Mouse (Mus musculus): ENCODE measurements around the gene Pik3ap1.

The Pik3ap1 gene

DNA sequence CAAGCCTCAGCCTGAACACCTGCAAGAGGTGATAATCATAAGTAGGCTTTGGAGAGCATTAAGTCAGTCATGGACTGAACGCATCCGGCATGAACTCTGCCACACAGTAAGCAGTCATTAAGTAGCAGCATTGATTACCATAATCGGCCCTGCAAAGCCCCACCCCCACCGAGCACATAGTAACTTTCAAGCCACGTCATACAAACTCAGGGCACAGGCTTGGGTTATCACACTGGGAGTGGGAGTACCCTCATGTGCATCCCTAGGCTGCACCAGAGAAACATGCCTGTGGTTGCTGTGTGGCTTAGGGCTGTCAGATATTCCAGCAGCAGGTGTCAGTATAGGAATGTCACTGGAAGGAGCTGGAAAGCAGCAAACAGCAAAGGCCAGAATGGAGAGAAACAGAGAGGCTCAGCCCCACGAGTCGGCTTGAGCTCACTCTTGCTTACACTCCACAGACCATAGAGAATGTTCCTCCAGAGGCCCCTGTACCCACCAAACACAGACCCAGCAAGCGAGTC lies 105.1 kb downstream of the Pik3ap1 start:
- no peak for DNase-seq (ENCODE audit: low spot score)

- no peak for DNase-seq (ENCODE audit: low spot score)
These were observed 106.3 kb downstream of the Pik3ap1 start for GRCm38 (mm10) chr19:41278606-41279005.

DNA sequence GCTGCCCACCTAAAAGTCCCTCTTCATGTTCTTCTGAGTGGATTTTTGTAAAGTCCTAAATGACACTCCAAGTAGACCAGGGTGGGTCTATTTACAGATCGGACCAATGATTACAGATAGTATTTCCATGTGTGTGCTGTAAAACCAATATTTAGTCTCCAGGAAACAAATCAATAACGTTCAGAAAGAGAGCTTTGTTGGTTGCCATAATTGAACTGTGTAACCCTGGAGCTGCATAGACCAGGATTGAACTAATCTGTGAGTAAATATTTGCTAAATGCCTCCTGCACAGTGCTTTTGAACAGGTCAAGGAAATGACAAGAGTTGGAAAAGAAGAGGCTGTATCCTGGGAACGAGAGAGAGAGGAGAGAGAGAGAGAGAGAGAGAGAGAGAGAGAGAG lies 109.3 kb downstream of the Pik3ap1 start:
- DNase-seq (ENCODE audit: low spot score), result no peak

GRCm38 (mm10) chr19:41270906-41271305 lies 114.0 kb downstream of the Pik3ap1 start:
- DNase-seq (ENCODE audit: low spot score), result no peak

DNA sequence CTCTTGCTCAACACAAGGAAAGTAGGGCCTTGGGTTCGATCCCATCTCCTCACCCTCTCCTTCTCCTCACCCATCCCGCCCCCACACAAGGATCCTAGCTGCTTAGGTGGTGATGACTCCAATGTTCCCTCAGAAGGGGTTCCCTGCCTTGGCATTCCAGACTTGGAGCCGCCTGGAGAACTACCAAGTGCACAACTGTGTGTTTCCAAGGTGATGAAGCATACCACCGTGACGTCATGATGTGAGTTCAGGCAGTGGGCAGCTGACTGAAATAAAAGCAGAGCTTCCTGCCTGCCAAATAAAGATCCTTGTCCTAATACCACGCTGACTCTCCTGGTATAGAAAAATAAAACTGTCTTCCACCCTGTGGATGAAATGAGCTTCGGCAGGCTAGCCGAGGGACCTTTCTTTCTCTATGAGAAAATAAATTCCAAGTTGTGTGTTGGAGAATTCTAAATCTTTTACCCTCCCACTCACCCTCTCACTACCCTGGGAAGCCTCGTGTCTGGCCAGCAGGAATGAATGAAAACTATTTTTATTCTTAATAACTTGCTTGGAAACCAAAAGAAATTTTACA lies 114.7 kb downstream of the Pik3ap1 start:
- DNase-seq (ENCODE audit: low spot score), result peak; percentile 23

GRCm38 (mm10) chr19:41266251-41266901 lies 118.5 kb downstream of the Pik3ap1 start:
- no peak for DNase-seq (ENCODE audit: low spot score)

DNA sequence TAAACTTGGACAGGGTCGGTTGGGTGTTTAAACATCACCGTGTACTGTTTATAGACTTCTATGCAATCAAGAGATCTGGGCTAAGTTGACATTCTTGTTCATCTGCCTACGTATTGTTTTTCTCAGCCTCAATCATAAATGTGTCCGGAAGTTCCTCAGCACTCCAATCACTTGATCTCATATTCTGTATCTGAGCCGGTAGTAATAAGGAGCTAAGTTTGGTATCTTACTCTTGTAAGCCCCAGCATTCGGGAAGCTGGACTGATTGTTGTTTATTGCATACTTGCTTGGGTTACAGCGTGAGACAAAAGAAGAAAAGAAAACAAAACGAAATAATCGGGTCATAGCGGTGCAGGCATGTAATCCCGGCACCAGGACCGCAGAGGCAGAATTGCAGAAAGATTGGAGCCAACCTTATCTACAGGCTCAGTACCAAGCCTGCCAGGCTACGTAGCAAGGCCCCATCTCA lies 120.5 kb downstream of the Pik3ap1 start:
- DNase-seq (ENCODE audit: low spot score), result no peak

DNA sequence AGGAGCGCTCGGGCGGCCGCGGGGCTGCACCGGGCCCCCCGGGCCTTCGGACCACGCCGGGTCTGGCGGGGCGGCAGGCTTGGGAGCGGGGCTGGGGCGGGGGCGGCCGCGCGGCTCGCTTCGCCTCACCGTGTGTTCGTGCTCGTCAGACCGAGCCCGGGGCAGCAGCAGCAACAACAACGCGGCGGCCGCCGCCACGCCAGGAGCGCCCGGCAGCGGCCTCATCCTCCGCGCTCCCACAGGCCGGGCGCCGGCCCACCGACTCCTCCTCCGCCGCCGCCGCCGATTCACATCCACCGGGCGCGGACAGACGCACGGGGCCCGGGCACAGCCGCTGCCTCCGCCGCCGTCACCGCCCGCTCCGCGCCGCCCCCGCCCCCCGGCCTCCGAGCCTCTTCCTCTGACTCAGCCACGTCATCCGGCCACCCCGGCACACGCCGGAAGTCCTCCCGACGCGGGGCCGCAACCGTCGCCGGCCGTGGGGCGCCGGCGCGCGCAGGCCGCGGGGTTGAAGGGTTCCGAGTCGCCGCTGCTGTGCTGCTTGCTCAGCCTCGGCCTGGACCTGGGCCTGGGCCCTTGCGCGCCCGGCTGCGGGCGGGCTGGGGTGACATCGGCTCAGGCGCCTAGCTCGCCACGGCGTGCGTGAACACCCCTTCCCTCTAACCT lies 121.1 kb downstream of the Pik3ap1 start, which contains the start of gene Tm9sf3:
Gene Tm9sf3, minus strand, starts transcription at position 368 of the 666 bp plus-strand sequence.
- peak; percentile 86 for DNase-seq (ENCODE audit: low spot score)

DNA sequence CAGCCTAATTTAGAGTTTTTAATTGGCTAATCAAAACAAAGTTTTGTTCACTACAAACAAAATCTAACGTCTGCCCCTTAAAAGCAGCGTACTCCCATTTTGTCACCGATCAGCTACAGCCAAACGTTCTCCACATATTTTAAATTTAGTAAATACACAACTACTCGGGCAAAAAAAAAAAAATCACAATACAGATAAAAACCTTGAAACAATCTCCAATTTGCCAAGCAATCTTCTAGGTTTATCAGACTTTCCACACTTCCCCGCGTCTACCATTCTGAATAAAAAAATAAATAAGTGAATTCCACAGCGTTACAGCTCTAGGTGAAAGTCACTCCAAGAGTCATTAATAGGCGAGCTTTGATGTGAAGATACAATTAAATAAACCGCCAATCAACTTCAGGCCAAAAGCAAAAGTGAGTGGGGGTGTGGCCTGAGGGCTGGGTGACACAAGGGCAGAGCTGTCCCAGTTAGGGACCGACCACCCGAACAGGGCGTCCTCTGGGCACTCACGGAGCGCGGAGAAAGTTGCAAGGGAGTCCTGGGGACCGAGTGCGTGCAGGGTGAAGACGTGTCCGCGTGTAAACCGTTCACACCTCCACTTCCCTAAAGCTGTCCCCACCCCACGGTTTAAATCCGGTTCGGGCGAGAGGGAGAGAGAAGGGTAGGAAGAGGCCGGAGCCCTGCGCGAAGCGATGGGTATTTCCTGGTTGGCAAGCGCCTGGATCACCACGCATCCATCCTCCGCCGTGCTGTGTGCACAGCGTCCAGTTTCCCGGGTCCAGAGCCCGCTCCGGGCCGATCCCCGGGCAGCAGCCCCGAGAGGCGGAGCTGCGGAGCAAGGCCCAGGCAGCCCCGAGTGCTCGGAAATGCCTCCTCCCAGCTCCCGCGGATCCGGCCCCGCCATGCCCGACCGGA lies 121.9 kb downstream of the Pik3ap1 start:
- DNase-seq (ENCODE audit: low spot score), result peak; percentile 46

DNA sequence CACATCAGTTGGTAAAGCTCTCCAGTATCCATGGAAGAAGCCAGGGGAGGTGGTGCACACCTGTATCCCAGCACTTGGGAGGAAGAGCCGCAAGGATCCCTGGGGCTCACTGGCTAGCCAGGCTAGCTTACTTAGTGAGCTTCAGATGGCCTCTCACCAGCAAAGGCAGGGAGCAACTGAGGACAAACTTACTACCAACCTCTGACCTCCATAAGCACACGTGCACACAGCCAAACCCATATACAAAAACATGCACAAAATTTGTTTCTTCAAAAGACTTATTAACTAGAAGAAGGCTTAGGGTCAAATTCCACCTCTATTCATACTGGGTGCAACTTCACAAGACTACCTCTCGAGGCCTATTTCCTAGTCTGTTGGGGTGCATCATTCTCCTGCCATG lies 124.2 kb downstream of the Pik3ap1 start:
- DNase-seq (ENCODE audit: low spot score), result no peak

- no peak for DNase-seq (ENCODE audit: low spot score)
These were observed 125.6 kb downstream of the Pik3ap1 start for GRCm38 (mm10) chr19:41259256-41259655.

DNA sequence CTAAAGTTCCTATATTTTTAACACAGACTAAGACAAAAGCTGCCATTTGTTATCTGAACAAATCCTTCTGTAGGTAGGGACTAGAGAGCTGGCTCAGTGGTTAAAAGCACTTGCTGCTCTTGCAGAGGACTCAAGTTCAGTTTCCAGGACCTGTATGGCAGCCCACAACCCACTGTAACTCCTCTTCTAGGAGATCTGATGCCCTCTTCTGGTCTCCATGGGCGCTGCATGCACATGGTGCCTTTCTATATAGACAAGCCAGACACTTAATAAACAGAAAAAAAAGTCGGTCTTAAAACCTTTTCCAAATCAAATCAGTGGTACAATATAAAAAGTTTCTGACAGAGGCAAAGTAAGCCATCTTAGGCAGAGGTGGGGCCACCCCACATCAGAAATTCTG lies 126.2 kb downstream of the Pik3ap1 start:
- DNase-seq (ENCODE audit: low spot score), result peak; percentile 28

DNA sequence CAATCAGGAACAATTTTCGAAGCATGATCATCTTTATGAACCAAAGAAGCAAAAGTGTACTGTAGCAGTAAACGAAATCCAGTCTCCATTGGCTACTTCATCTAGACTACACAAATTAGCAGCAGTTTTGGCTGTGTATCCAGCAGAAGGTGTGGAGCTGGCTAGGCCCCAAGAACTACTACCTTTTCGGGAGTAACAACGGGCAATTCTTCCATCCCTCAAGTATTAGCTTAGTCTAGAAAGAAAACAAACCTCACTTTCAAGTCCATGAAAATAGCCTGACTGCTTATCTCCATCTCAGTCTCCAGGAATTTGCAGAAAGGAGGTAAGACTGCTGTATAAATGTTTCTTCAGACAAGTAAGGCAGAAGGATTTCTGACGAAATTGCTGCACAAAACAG lies 130.3 kb downstream of the Pik3ap1 start:
- no peak for DNase-seq (ENCODE audit: low spot score)

DNA sequence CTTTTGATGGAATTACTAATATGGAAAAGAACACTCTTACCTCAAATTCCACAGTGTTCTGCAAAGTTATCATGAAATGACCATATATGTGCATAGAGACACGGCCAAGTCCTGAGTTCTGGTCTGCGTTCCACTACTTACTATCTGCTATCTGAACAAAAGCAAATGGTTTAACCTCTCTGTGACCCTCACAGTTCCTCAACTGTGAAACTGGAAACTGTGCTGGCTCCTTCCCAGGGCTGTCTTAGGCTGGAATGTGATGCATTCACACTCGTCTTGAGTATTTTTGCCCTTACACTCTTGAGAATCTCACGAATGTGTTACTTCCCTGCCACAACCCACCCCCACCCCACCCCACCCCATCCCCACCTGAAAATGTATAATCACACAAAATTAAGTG lies 135.9 kb downstream of the Pik3ap1 start:
- DNase-seq (ENCODE audit: low spot score), result no peak

DNA sequence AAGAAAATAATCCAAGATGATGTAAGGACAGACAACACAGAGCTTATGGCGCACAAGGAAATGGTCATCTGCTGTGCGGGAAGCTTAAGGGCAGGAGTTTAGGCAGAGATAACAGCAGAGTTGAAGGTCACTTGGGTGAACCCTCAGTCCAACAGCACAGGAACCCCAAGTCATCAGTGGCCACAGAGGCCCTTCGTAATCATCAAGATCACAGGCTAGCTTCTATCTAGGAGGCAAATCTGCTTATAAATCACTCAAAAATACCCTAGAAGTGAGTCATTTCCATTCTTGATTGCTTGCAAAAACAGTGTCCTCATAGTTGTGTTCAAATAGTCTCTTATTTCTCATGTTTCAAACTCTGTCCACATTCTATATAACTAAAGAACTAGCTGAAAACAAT lies 136.6 kb downstream of the Pik3ap1 start:
- no peak for DNase-seq (ENCODE audit: low spot score)

GRCm38 (mm10) chr19:41246271-41246670 lies 138.6 kb downstream of the Pik3ap1 start:
- DNase-seq (ENCODE audit: low spot score), result no peak

- DNase-seq (ENCODE audit: low spot score), result peak; percentile 24
These were observed 140.3 kb downstream of the Pik3ap1 start for GRCm38 (mm10) chr19:41244581-41244980.

DNA sequence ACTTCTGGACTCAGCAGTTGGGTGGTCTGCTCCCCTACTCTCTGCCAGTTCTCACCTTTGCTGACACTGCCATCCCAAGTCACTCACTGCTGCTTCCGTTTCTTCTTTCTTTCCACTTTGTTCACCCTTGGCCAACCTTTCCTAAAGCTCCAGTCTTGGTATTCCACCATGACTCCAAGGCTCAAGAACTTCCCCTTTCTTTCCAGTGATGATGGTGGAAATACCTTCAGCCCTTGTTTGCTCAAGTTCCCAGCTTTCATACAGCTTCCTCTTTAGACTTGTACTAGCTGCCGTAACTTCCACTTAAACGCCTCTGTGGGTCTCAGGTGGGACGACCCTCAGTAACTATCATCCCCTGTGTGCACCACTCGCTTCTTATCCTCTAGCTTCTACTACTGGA lies 142.9 kb downstream of the Pik3ap1 start:
- DNase-seq (ENCODE audit: low spot score), result no peak

GRCm38 (mm10) chr19:41233698-41234097 lies 151.2 kb downstream of the Pik3ap1 start:
- DNase-seq (ENCODE audit: low spot score), result no peak

All from MN1 (cell line).